Mouse (Mus musculus): ENCODE measurements around the gene Mvp. TPM values are rescaled to one million over a fixed set of nuclear protein-coding genes. Genes with fewer than 3 reads are reported as not detected.
A peak's percentile ranks its signal among the peaks of the same experiment; 100 is the strongest.

Mvp gene
- total and polyA plus RNA-seq, 3 experiments, result 19.8 to 20.6 TPM; not detected in 1

DNA sequence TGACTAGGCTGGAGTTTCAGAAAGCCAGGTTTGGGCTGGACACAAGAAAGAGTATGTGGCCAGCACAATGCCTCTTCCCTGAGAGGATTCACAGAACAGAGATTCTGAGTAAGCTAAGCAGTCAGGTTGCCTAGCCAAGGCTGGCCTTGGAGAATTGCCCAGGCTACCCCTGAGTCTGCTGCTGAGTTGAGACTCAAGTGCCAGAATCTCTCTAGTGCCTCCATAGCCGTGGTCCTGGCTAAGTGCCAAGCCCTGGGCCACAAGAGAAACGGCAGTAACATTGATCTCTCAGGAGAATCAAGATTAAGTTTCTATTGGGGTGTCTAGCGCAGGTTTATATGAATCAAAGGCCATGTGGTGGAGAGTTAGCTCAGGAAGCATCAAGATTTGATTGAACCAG is 48.9 kb downstream of the Mvp start:
- TF ChIP-seq MEF2A (IDR thresholded peaks at IDR 0.05; ENCODE audit: extremely low read depth, insufficient replicate concordance, low read depth, low read length, poor library complexity, severe bottlenecking), result no peak
- no peak for TF ChIP-seq TBP (IDR thresholded peaks at IDR 0.05; ENCODE audit: low read depth, low read length)
- TF ChIP-seq MAZ (IDR thresholded peaks at IDR 0.05; ENCODE audit: low read depth, low read length), result no peak
- TF ChIP-seq USF2 (IDR thresholded peaks at IDR 0.05; ENCODE audit: borderline replicate concordance in 1 of 2, insufficient read depth in 1 of 2, low read depth in 1 of 2, low read length in 2 of 2), result no peak
- no peak for TF ChIP-seq TAL1 (IDR thresholded peaks at IDR 0.05; ENCODE audit: low read length)
- no peak for TF ChIP-seq CHD1 (IDR thresholded peaks at IDR 0.05; ENCODE audit: low read depth, low read length)
- no peak for TF ChIP-seq CTCF (IDR thresholded peaks at IDR 0.05 in 2 of 3, conservative IDR thresholded peaks at IDR 0.05 in 1 of 3; ENCODE audit: control insufficient read depth in 1 of 3, insufficient read depth in 1 of 3, low read depth in 2 of 3, low read length in 3 of 3, poor library complexity in 1 of 3, severe bottlenecking in 1 of 3)
- TF ChIP-seq GABPA (IDR thresholded peaks at IDR 0.05; ENCODE audit: low read depth, low read length), result no peak
- no peak for TF ChIP-seq POLR2AphosphoS5 (IDR thresholded peaks at IDR 0.05; ENCODE audit: borderline replicate concordance, low read depth, low read length)
- no peak for TF ChIP-seq E2F4 (IDR thresholded peaks at IDR 0.05; ENCODE audit: borderline replicate concordance, low read depth, low read length)
- no peak for TF ChIP-seq ELF1 (IDR thresholded peaks at IDR 0.05; ENCODE audit: low read depth, low read length)

GRCm38 (mm10) chr7:126963548-126964286 is 50.7 kb downstream of the Mvp start:
- Histone ChIP-seq H3K4me1 (ENCODE audit: control insufficient read depth in 1 of 2, insufficient read depth in 2 of 2, low read length in 2 of 2) (peaks cover 6 to 9% of the 10 kb centered on the region in 2 experiments), H3K79me2 (ENCODE audit: control insufficient read depth, insufficient read depth, low read length, poor library complexity) (no peaks in the 10 kb centered on the region), H3K9me3 (replicated peaks; ENCODE audit: insufficient read depth, low read length) (no peaks in the 10 kb centered on the region), H3K4me3 (ENCODE audit: control insufficient read depth in 1 of 2, insufficient read depth in 1 of 2, low read depth in 2 of 2, low read length in 2 of 2) (no peak overlapping the region), H3K9ac (ENCODE audit: control insufficient read depth, low read depth, low read length, poor library complexity, severe bottlenecking) (no peak overlapping the region), H3K36me3 (ENCODE audit: control insufficient read depth in 1 of 2, insufficient read depth in 2 of 2, low read length in 2 of 2) (peaks cover 0 to 9% of the 10 kb centered on the region in 2 experiments; a peak in 2 of 4 replicates), H3K27me3 (ENCODE audit: control insufficient read depth in 1 of 2, insufficient read depth in 2 of 2, low read length in 2 of 2) (no peaks in the 10 kb centered on the region), H3K27ac (ENCODE audit: control insufficient read depth, low read depth, low read length) (no peak overlapping the region)
- TF ChIP-seq CHD2 (IDR thresholded peaks at IDR 0.05; ENCODE audit: low read length) (no peak), JUND (IDR thresholded peaks at IDR 0.05; ENCODE audit: low read depth, low read length) (no peak), MAFK (IDR thresholded peaks at IDR 0.05; ENCODE audit: borderline replicate concordance, low read depth, low read length) (no peak), CTCF (IDR thresholded peaks at IDR 0.05 in 2 of 3, conservative IDR thresholded peaks at IDR 0.05 in 1 of 3; ENCODE audit: control insufficient read depth in 1 of 3, insufficient read depth in 1 of 3, low read depth in 2 of 3, low read length in 3 of 3, poor library complexity in 1 of 3, severe bottlenecking in 1 of 3) (peak; percentile 57 to 91 (median 77)), ZNF384 (IDR thresholded peaks at IDR 0.05; ENCODE audit: low read depth, low read length) (no peak), ZKSCAN1 (IDR thresholded peaks at IDR 0.05; ENCODE audit: low read depth, low read length) (no peak), MXI1 (IDR thresholded peaks at IDR 0.05; ENCODE audit: low read depth, low read length) (no peak), POLR2AphosphoS2 (IDR thresholded peaks at IDR 0.05; ENCODE audit: low read length) (no peak), NELFE (IDR thresholded peaks at IDR 0.05; ENCODE audit: low read depth, low read length) (no peak), MEF2A (IDR thresholded peaks at IDR 0.05; ENCODE audit: extremely low read depth, insufficient replicate concordance, low read depth, low read length, poor library complexity, severe bottlenecking) (no peak), ZC3H11A (IDR thresholded peaks at IDR 0.05; ENCODE audit: low read depth, low read length) (peak; percentile 65), RAD21 (IDR thresholded peaks at IDR 0.05; ENCODE audit: low read depth, low read length) (peak; percentile 66), NRF1 (IDR thresholded peaks at IDR 0.05; ENCODE audit: insufficient read depth, low read depth, low read length, poor library complexity, severe bottlenecking) (no peak), CHD1 (IDR thresholded peaks at IDR 0.05; ENCODE audit: low read depth, low read length) (no peak), TCF12 (IDR thresholded peaks at IDR 0.05; ENCODE audit: low read depth, low read length) (no peak), SMC3 (IDR thresholded peaks at IDR 0.05; ENCODE audit: low read depth, low read length) (peak; percentile 83)
- peak; percentile 54 for DNase-seq (ENCODE audit: low read depth, low spot score)

More for the DNA sequence above, 48.9 kb downstream of the Mvp start:
- Histone ChIP-seq H3K27ac (ENCODE audit: control insufficient read depth, low read depth, low read length) (no peak overlapping the region), H3K9ac (ENCODE audit: control insufficient read depth, low read depth, low read length, poor library complexity, severe bottlenecking) (no peak overlapping the region), H3K9me3 (replicated peaks; ENCODE audit: insufficient read depth, low read length) (no peaks in the 10 kb centered on the region), H3K4me1 (ENCODE audit: control insufficient read depth in 1 of 2, insufficient read depth in 2 of 2, low read length in 2 of 2) (no peaks in the 10 kb centered on the region), H3K27me3 (ENCODE audit: control insufficient read depth in 1 of 2, insufficient read depth in 2 of 2, low read length in 2 of 2) (no peaks in the 10 kb centered on the region), H3K4me3 (ENCODE audit: control insufficient read depth in 1 of 2, insufficient read depth in 1 of 2, low read depth in 2 of 2, low read length in 2 of 2) (no peak overlapping the region), H3K36me3 (ENCODE audit: control insufficient read depth in 1 of 2, insufficient read depth in 2 of 2, low read length in 2 of 2) (no peaks in the 10 kb centered on the region; a peak in 1 of 4 replicates), H3K79me2 (ENCODE audit: control insufficient read depth, insufficient read depth, low read length, poor library complexity) (no peaks in the 10 kb centered on the region)
- DNase-seq (ENCODE audit: low read depth, low spot score), result peak; percentile 55
